Mouse (Mus musculus): ENCODE measurements around the gene Vcpkmt. TPM values are rescaled to one million over a fixed set of nuclear protein-coding genes. Genes with fewer than 3 reads are reported as not detected.

The Vcpkmt gene
- polyA plus RNA-seq, 1 experiment from 2014 or later: 25.6 TPM

GRCm38 (mm10) chr12:69542376-69542775 is 40.5 kb downstream of the Vcpkmt start:
- WGBS: 91% methylated on average over 8 of the region's 8 CpGs
- no peak overlapping the region for H3K9ac ChIP-seq (replicated peaks; ENCODE audit: low read depth)
- DNase-seq (ENCODE audit: low spot score) (no peak), ATAC-seq (no peak)
- H3K9me3 ChIP-seq (ENCODE audit: low read length): no peaks in the 10 kb centered on the region
- peaks cover 15% of the 10 kb centered on the region; the same call in 1 of the 2 replicates for H3K4me1 ChIP-seq (ENCODE audit: insufficient read depth, low read depth, low read length)
- no peak overlapping the region for H3K4me2 ChIP-seq (replicated peaks; ENCODE audit: low read depth, low read length)
- no peaks in the 10 kb centered on the region for H3K27me3 ChIP-seq (replicated peaks; ENCODE audit: insufficient read depth, low read length)
- TF ChIP-seq EP300 (IDR thresholded peaks at IDR 0.05) (no peak), CTCF (IDR thresholded peaks at IDR 0.05) (no peak)
- H3K27ac ChIP-seq (ENCODE audit: low read length): no peak overlapping the region
- H3K36me3 ChIP-seq (ENCODE audit: insufficient read depth, low read length): no peaks in the 10 kb centered on the region
- no peak overlapping the region for H3K4me3 ChIP-seq (ENCODE audit: low read depth, low read length)

- DNase-seq (ENCODE audit: low spot score) (no peak), ATAC-seq (no peak)
- WGBS: 56% methylated on average over 8 of the region's 8 CpGs
- H3K4me2 ChIP-seq (replicated peaks; ENCODE audit: low read depth, low read length): no peak overlapping the region
- no peaks in the 10 kb centered on the region for H3K36me3 ChIP-seq (ENCODE audit: insufficient read depth, low read length)
- no peaks in the 10 kb centered on the region for H3K27me3 ChIP-seq (replicated peaks; ENCODE audit: insufficient read depth, low read length)
- peaks cover 15% of the 10 kb centered on the region; the same call in 1 of the 2 replicates for H3K4me1 ChIP-seq (ENCODE audit: insufficient read depth, low read depth, low read length)
- H3K4me3 ChIP-seq (ENCODE audit: low read depth, low read length): no peak overlapping the region
- no peak overlapping the region for H3K9ac ChIP-seq (replicated peaks; ENCODE audit: low read depth)
- TF ChIP-seq CTCF (IDR thresholded peaks at IDR 0.05) (no peak), EP300 (IDR thresholded peaks at IDR 0.05) (no peak)
- no peaks in the 10 kb centered on the region for H3K9me3 ChIP-seq (ENCODE audit: low read length)
- no peak overlapping the region for H3K27ac ChIP-seq (ENCODE audit: low read length)
Measured at GRCm38 (mm10) chr12:69541663-69542062, 41.2 kb downstream of the Vcpkmt start.

DNA sequence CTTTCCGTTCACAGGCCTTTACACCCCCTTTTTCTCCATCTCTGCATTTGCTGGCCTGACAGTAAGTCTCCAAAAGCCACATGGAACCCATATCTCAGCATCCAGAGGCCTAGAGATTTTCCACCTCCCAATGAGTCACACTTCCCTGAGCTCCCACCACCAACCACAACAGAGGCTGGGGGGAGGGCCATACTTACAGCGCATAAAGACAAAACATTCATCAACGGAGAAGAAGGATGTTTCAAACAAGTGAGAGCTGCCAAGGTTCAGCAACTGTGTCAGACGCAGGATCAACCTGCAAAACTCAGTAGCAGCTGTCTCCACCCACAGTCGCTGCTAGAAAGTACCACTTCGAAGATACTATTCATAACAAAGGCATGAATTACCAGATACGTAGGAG is 43.5 kb downstream of the Vcpkmt start:
- H3K4me1 ChIP-seq (ENCODE audit: insufficient read depth, low read depth, low read length): peaks cover 15% of the 10 kb centered on the region; the same call in 1 of the 2 replicates
- peak overlapping the region; percentile 90; the same call in 1 of the 2 replicates for H3K27ac ChIP-seq (ENCODE audit: low read length)
- peak; percentile 58 for DNase-seq (ENCODE audit: low spot score)
- no peaks in the 10 kb centered on the region for H3K27me3 ChIP-seq (replicated peaks; ENCODE audit: insufficient read depth, low read length)
- TF ChIP-seq EP300 (IDR thresholded peaks at IDR 0.05) (0 out of 2 replicates have a peak, but pooled peaks have one; percentile 11), CTCF (IDR thresholded peaks at IDR 0.05) (no peak)
- no peak overlapping the region for H3K4me2 ChIP-seq (replicated peaks; ENCODE audit: low read depth, low read length)
- 41% methylated on average over 7 of the region's 7 CpGs for WGBS
- ATAC-seq: no peak; the same call in 1 of the 2 replicates
- H3K36me3 ChIP-seq (ENCODE audit: insufficient read depth, low read length): no peaks in the 10 kb centered on the region
- no peak overlapping the region for H3K4me3 ChIP-seq (ENCODE audit: low read depth, low read length)
- H3K9ac ChIP-seq (replicated peaks; ENCODE audit: low read depth): no peak overlapping the region
- no peaks in the 10 kb centered on the region for H3K9me3 ChIP-seq (ENCODE audit: low read length)

GRCm38 (mm10) chr12:69538362-69538950 is 44.4 kb downstream of the Vcpkmt start:
- ATAC-seq: no peak
- no peak overlapping the region for H3K4me3 ChIP-seq (ENCODE audit: low read depth, low read length)

GRCm38 (mm10) chr12:69537675-69538361 is 45.0 kb downstream of the Vcpkmt start:
- TF ChIP-seq EP300 (IDR thresholded peaks at IDR 0.05) (peak; percentile 9; the same call in 1 of the 2 replicates), CTCF (IDR thresholded peaks at IDR 0.05) (no peak)
- no peaks in the 10 kb centered on the region for H3K36me3 ChIP-seq (ENCODE audit: insufficient read depth, low read length)
- 12% methylated on average over 19 of the region's 19 CpGs for WGBS
- no peaks in the 10 kb centered on the region for H3K9me3 ChIP-seq (ENCODE audit: low read length)
- peak overlapping the region; percentile 22; the same call in 1 of the 2 replicates for H3K4me3 ChIP-seq (ENCODE audit: low read depth, low read length)
- 0 out of 2 replicates have a peak overlapping the region, but pooled peaks have one; percentile 29 for H3K9ac ChIP-seq (replicated peaks; ENCODE audit: low read depth)
- DNase-seq (ENCODE audit: low spot score) (peak; percentile 91), ATAC-seq (peak; percentile 81)
- H3K4me1 ChIP-seq (ENCODE audit: insufficient read depth, low read depth, low read length): peaks cover 15% of the 10 kb centered on the region; the same call in 1 of the 2 replicates
- H3K27ac ChIP-seq (ENCODE audit: low read length): peak overlapping the region; percentile 90
- H3K4me2 ChIP-seq (replicated peaks; ENCODE audit: low read depth, low read length): peak overlapping the region; percentile 57
- no peaks in the 10 kb centered on the region for H3K27me3 ChIP-seq (replicated peaks; ENCODE audit: insufficient read depth, low read length)

More at GRCm38 (mm10) chr12:69538362-69538950, 44.4 kb downstream of the Vcpkmt start:
- Histone ChIP-seq H3K27me3 (replicated peaks; ENCODE audit: insufficient read depth, low read length) (no peaks in the 10 kb centered on the region), H3K9ac (replicated peaks; ENCODE audit: low read depth) (0 out of 2 replicates have a peak overlapping the region, but pooled peaks have one; percentile 26), H3K4me2 (replicated peaks; ENCODE audit: low read depth, low read length) (peak overlapping the region; percentile 57), H3K27ac (ENCODE audit: low read length) (peak overlapping the region; percentile 90), H3K9me3 (ENCODE audit: low read length) (no peaks in the 10 kb centered on the region), H3K36me3 (ENCODE audit: insufficient read depth, low read length) (no peaks in the 10 kb centered on the region), H3K4me1 (ENCODE audit: insufficient read depth, low read depth, low read length) (peaks cover 15% of the 10 kb centered on the region; the same call in 1 of the 2 replicates)
- TF ChIP-seq CTCF (IDR thresholded peaks at IDR 0.05): no peak
- TF ChIP-seq EP300 (IDR thresholded peaks at IDR 0.05): no peak
- peak; percentile 32 for DNase-seq (ENCODE audit: low spot score)
- WGBS: 42% methylated on average over 4 of the region's 4 CpGs

DNA sequence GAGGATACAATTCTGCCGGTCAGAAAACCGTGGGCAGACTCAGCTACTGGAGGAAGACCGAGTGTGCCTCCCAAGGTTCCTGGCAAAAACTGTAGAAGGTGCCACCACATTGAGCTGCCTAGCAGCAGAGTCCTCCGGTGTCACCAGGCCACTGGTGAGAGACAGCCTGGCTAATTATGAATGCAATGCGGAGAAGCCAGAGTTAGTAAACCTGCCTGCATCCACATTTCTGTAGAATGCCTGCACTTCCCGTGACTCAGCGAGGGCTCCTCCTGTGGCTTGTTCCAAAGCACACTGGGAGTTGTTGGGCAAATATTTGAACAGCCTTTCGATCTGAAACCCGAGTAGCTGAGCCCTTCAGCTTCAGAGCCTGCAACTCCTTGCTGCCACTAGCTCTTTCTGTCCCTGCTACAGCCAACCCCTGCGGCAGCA is 45.6 kb downstream of the Vcpkmt start:
- 0 out of 2 replicates have a peak overlapping the region, but pooled peaks have one; percentile 29 for H3K9ac ChIP-seq (replicated peaks; ENCODE audit: low read depth)
- H3K27ac ChIP-seq (ENCODE audit: low read length): peak overlapping the region; percentile 90
- TF ChIP-seq CTCF (IDR thresholded peaks at IDR 0.05): peak; percentile 41
- TF ChIP-seq EP300 (IDR thresholded peaks at IDR 0.05): peak; percentile 67
- DNase-seq (ENCODE audit: low spot score): peak; percentile 92
- H3K36me3 ChIP-seq (ENCODE audit: insufficient read depth, low read length): no peaks in the 10 kb centered on the region
- H3K4me1 ChIP-seq (ENCODE audit: insufficient read depth, low read depth, low read length): peaks cover 15% of the 10 kb centered on the region; the same call in 1 of the 2 replicates
- WGBS: 18% methylated on average over 10 of the region's 10 CpGs
- H3K9me3 ChIP-seq (ENCODE audit: low read length): no peaks in the 10 kb centered on the region
- H3K4me3 ChIP-seq (ENCODE audit: low read depth, low read length): 0 out of 2 replicates have a peak overlapping the region, but pooled peaks have one; percentile 22
- H3K27me3 ChIP-seq (replicated peaks; ENCODE audit: insufficient read depth, low read length): no peaks in the 10 kb centered on the region
- peak; percentile 84 for ATAC-seq
- peak overlapping the region; percentile 57 for H3K4me2 ChIP-seq (replicated peaks; ENCODE audit: low read depth, low read length)

All from lung, postnatal 0 days (tissue).